Mouse (Mus musculus) liver, embryonic 16.5 days (tissue): ENCODE data around the gene Spcs1. TPM values are rescaled to one million over a fixed set of nuclear protein-coding genes. Genes with fewer than 3 reads are reported as not detected.

Experiments
- ATAC-seq: fragments of 200-750 bp; cut with Nextera tagmentation; 2 replicates; pipeline ENCODE4 v1.8.0; 2017; ENCODE audit warnings: low read depth, mild to moderate bottlenecking, moderate number of reproducible peaks, moderate library complexity
- H3K27ac ChIP-seq: fragments of 300-500 bp; sonication (generic); 2 replicates; pipeline ENCODE4 v1.5.1; 2014; ENCODE audit warnings: mild to moderate bottlenecking, low read length
- H3K27me3 ChIP-seq: fragments of 300-500 bp; sonication (generic); 2 replicates; pipeline ENCODE4 v1.6.1; 2014; ENCODE audit warnings: low read depth, low read length, mixed read lengths; ENCODE audit not compliant: control insufficient read depth, insufficient read depth
- H3K36me3 ChIP-seq: fragments of 300-500 bp; sonication (generic); 2 replicates; pipeline ENCODE4 v1.6.1; 2014; ENCODE audit warnings: mild to moderate bottlenecking; ENCODE audit not compliant: control insufficient read depth, insufficient read depth
- H3K4me1 ChIP-seq: fragments of 300-500 bp; sonication (generic); 2 replicates; pipeline ENCODE4 v1.6.1; 2014; ENCODE audit warnings: low read depth, low read length, mixed read lengths; ENCODE audit not compliant: control insufficient read depth
- H3K4me2 ChIP-seq: fragments of 300-500 bp; sonication (generic); 2 replicates; pipeline ENCODE4 v1.6.1; 2014; ENCODE audit warnings: low read depth, low read length, mixed read lengths
- H3K4me3 ChIP-seq: fragments of 300-500 bp; sonication (generic); 2 replicates; pipeline ENCODE4 v1.5.1; 2014; ENCODE audit warnings: low read depth, mild to moderate bottlenecking, low read length
- H3K9ac ChIP-seq: fragments of 300-500 bp; sonication (generic); 2 replicates; pipeline ENCODE4 v1.6.1; 2014; ENCODE audit warnings: low read depth, low read length
- H3K9me3 ChIP-seq: fragments of 300-500 bp; sonication (generic); replicated peaks from 2 replicates; pipeline ENCODE4 v1.6.1; 2016; ENCODE audit warnings: low read length; ENCODE audit not compliant: control insufficient read depth
- WGBS: fragments of 180-500 bp; shearing (Covaris S2); extraction: QIAGEN DNeasy Blood & Tissue Kit; methylation state at CpG from one replicate; pipeline ENCODE4 v1.1.7; 2014; ENCODE audit not compliant: insufficient replicate concordance; 5-methylcytosine and 5-hydroxymethylcytosine counted together
- polyA plus RNA-seq: library from polyadenylated mRNA; unstranded; fragments of >200 nt; fragmentation: Nextera tagmentation; extraction: Ambion mirVana; gene quantifications from 2 replicates; pipeline ENCODE4 v1.2.1, GENCODE M21; 2015

Gene Spcs1
- polyA plus RNA-seq, 1 experiment from 2014 or later, result 259 TPM

DNA sequence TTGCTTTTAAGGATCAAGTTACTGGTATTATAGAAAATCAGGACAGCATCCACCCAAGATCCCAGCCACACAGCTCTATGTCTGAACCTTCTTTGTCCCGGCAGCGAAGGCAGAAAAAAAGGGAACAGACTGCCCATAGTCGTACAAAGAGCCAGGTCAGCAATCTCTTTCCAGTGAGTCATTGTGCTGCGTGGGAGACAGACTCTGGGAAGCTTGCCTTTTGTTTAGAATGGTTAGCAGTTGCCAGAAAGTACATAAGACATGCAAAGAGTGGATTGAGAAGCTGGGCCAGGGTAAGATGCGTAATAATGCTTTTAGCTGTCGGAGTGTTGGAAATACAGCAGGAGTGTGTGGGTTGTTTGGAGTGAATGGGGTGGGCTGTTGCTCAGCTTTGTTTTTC lies 27.3 kb downstream of the Spcs1 start:
- no peak overlapping the region for H3K4me2 ChIP-seq
- no peaks in the 10 kb centered on the region for H3K9me3 ChIP-seq
- H3K27ac ChIP-seq, result no peak overlapping the region
- 64% methylated on average over 6 of the region's 6 CpGs for WGBS
- no peaks in the 10 kb centered on the region; the same call in 1 of the 2 replicates for H3K4me1 ChIP-seq
- ATAC-seq, result no peak
- no peaks in the 10 kb centered on the region for H3K27me3 ChIP-seq
- no peaks in the 10 kb centered on the region for H3K36me3 ChIP-seq
- no peak overlapping the region for H3K9ac ChIP-seq
- H3K4me3 ChIP-seq, result no peak overlapping the region

DNA sequence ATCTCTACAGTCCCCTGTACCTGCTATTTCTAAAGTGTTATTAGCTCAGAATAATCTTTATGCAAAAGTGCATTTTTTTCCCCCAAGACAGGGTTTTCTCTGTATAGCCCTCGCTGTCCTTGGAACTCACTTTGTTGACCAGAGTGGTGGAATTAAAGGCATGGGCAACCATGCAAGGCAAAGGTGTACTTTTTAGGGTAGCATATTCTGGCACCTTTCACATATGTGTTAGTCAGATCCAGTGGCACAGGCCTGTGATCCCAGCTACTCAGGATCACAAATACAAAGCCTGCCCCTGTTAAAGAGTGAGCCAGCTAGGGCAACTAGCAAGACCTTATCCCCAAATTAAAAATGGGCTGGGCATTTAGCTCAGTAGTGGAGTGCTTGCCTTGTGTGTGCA lies 41.1 kb downstream of the Spcs1 start:
- no peaks in the 10 kb centered on the region for H3K9me3 ChIP-seq
- H3K27me3 ChIP-seq, result no peaks in the 10 kb centered on the region
- H3K9ac ChIP-seq, result no peak overlapping the region
- H3K4me1 ChIP-seq, result no peaks in the 10 kb centered on the region; the same call in 1 of the 2 replicates
- no peaks in the 10 kb centered on the region for H3K36me3 ChIP-seq
- no peak overlapping the region for H3K4me2 ChIP-seq
- H3K27ac ChIP-seq, result no peak overlapping the region
- no peak for ATAC-seq
- WGBS, result 82% methylated on average over 1 of the region's 1 CpGs
- H3K4me3 ChIP-seq, result no peak overlapping the region

DNA sequence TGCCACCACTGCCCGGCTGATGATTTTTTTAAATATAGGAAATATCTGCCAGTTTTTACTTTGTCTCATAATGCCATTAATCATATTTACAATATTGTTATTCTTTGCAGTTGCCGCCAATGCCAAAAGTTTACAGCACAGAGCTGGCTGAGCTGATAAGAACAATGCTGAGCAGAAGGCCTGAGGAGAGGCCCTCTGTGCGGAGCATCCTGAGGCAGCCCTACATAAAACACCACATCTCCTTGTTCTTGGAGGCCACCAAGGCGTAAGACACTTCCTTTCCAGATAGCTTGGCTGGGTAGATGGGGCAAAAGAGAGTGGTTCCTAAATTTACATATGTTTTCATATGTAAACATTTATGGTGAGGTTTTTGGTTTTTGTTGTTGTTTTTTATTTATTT lies 42.4 kb downstream of the Spcs1 start:
- WGBS, result 47% methylated on average over 4 of the region's 4 CpGs
- Histone ChIP-seq H3K4me2 (no peak overlapping the region), H3K27ac (no peak overlapping the region), H3K36me3 (no peaks in the 10 kb centered on the region), H3K4me1 (no peaks in the 10 kb centered on the region; the same call in 1 of the 2 replicates), H3K9me3 (no peaks in the 10 kb centered on the region), H3K27me3 (no peaks in the 10 kb centered on the region), H3K9ac (no peak overlapping the region), H3K4me3 (no peak overlapping the region)
- peak; percentile 55; the same call in 1 of the 2 replicates for ATAC-seq

DNA sequence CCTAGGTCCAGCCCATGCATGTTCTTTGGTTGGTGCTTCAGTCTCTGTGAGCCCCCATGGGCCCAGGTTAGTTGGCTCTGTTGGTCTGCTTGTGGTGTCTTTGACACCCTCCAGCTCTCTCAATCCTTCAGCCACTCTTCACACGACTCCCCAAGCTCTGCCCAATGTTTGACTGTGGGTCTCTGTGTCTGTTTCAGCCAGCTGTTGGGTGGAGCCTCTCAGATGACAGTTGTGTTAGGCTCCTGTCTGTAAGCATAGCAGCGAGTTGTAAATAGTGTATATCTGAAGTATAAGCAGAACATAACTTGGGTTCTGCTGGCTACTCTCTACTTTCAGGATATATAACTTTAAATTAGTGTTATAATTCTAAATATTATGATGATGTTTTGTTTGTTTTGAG lies 43.0 kb downstream of the Spcs1 start:
- Histone ChIP-seq H3K36me3 (no peaks in the 10 kb centered on the region), H3K9me3 (no peaks in the 10 kb centered on the region), H3K27ac (no peak overlapping the region), H3K4me2 (no peak overlapping the region), H3K4me3 (no peak overlapping the region), H3K27me3 (no peaks in the 10 kb centered on the region), H3K4me1 (no peaks in the 10 kb centered on the region; the same call in 1 of the 2 replicates), H3K9ac (no peak overlapping the region)
- ATAC-seq, result 0 out of 2 replicates have a peak, but pooled peaks have one; percentile 30
- 50% methylated on average over 2 of the region's 2 CpGs for WGBS

DNA sequence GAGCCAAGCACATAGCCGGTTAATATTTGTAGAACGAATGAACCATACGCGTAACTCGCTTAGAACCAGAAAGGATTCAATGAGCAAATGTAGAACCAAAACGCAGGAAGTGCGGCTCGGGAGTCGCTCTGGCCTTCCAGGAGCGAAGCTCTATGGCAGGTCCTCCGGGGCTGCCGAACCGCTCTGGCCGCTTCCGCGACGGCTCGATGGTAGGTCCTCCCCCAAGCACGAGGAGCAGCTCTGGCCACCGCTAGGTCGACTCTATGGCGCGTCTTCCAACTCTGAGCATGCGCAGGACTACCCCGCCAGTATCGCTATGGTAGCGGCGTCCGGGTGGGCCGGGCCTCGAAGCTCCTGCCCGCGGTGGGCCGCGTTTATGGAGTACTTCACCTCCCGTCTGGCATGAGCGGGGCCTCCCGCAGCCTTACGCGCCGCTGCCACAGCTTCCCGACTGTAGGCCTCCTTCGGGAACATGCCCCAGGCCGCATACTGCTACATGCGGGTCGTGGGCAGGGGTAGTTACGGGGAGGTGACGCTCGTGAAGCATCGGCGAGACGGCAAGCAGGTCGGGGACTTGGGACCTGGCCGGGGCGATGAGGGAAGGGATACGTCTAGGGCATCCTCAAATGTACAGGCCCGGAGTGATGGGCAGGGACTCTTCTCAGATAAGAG lies 50.2 kb downstream of the Spcs1 start, which contains the start of gene Nek4:
TSS of gene Nek4 (plus strand) at position 224 of the 672 bp plus-strand sequence.
- Histone ChIP-seq H3K4me3 (peak within 1 kb of the TSS; percentile 92), H3K27ac (peak within 1 kb of the TSS; percentile 55), H3K9me3 (no peaks in the 10 kb centered on the region), H3K4me1 (peaks cover 8% of the 10 kb centered on the region), H3K36me3 (no peaks in the 10 kb centered on the region), H3K4me2 (peak within 1 kb of the TSS; percentile 98), H3K27me3 (no peaks in the 10 kb centered on the region), H3K9ac (peak within 1 kb of the TSS; percentile 90)
- ATAC-seq, result peak; percentile 99
- WGBS, result under 1% methylated on average over 57 of the region's 57 CpGs

DNA sequence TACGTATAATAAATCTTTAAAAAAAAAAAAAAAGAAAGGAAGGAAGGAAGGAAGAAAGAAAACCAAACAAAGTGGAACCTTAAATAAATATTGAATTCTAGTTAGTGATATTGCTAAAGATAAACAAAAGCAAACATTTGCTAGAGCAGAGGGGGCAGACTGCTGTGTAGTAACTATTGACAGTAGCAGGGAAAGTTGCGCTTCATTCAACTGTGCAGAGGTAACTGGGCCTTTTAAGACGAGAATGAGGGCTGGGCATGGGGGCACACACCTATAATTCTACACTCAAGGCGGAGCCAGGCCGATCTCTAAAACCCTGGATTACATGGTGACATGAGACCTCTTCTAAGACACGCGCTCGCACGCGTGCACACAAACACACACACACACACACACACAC lies 51.5 kb downstream of the Spcs1 start:
- Histone ChIP-seq H3K36me3 (no peaks in the 10 kb centered on the region), H3K4me2 (no peak overlapping the region), H3K4me3 (no peak overlapping the region), H3K27me3 (no peaks in the 10 kb centered on the region), H3K9ac (no peak overlapping the region), H3K9me3 (no peaks in the 10 kb centered on the region), H3K4me1 (peaks cover 12% of the 10 kb centered on the region), H3K27ac (peak overlapping the region; percentile 15; the same call in 1 of the 2 replicates)
- no peak for ATAC-seq
- 81% methylated on average over 10 of the region's 10 CpGs for WGBS

Other genes with a start within 250 kb of the Spcs1 start
- 7.7 and 8.1 TPM in 2 replicates for gene Tmem110, start 176.1 kb downstream of the Spcs1 start, polyA plus RNA-seq
- gene Mustn1, start 122.5 kb downstream of the Spcs1 start, polyA plus RNA-seq, result 1.7 and 2.3 TPM in 2 replicates
- 278 and 305 TPM in 2 replicates for gene Itih4, start 115.2 kb downstream of the Spcs1 start, polyA plus RNA-seq
- gene Itih3, start 77.9 kb downstream of the Spcs1 start, polyA plus RNA-seq, result 687 and 781 TPM in 2 replicates
- 82.0 and 101 TPM in 2 replicates for gene Itih1, start 58.4 kb downstream of the Spcs1 start, polyA plus RNA-seq
- gene Nek4, start 50.3 kb downstream of the Spcs1 start, polyA plus RNA-seq, result 3.6 TPM in 2 replicates
- gene Glt8d1, start 272 bp downstream of the Spcs1 start, polyA plus RNA-seq, result 14.6 and 16.0 TPM in 2 replicates
- gene Pbrm1, start 17.5 kb upstream of the Spcs1 start, polyA plus RNA-seq, result 50.6 and 52.9 TPM in 2 replicates
- 54.8 and 60.1 TPM in 2 replicates for gene Gnl3, start 17.5 kb upstream of the Spcs1 start, polyA plus RNA-seq
- gene Smim4, start 127.3 kb upstream of the Spcs1 start, polyA plus RNA-seq, result 47.7 and 57.1 TPM in 2 replicates
- 149 and 179 TPM in 2 replicates for gene Nt5dc2, start 129.4 kb upstream of the Spcs1 start, polyA plus RNA-seq
- 25.8 and 32.2 TPM in 2 replicates for gene Stab1, start 167.0 kb upstream of the Spcs1 start, polyA plus RNA-seq
- gene Tnnc1, start 206.6 kb upstream of the Spcs1 start, polyA plus RNA-seq, result 80.6 and 93.1 TPM in 2 replicates
- gene Nisch, start 215.3 kb upstream of the Spcs1 start, polyA plus RNA-seq, result 94.9 and 112 TPM in 2 replicates
- 0.04 TPM in 2 replicates for gene Sema3g, start 216.2 kb upstream of the Spcs1 start, polyA plus RNA-seq
- 6.1 and 6.3 TPM in 2 replicates for gene Phf7, start 249.6 kb upstream of the Spcs1 start, polyA plus RNA-seq
- gene Bap1, start 249.8 kb upstream of the Spcs1 start, polyA plus RNA-seq, result 32.0 and 33.7 TPM in 2 replicates